Mouse (Mus musculus) CH12.LX (cell line): Measurements from ENCODE around the gene Akap8. TPM values are rescaled to one million over a fixed set of nuclear protein-coding genes. Genes with fewer than 3 reads are reported as not detected.

Experiments used
- DNase-seq: peaks from one replicate; pipeline ENCODE4 v3.0.0-alpha.2; 2013; ENCODE audit errors: extremely low read depth
- H3K27ac ChIP-seq: 2 replicates; pipeline ENCODE4 v1.5.1; 2012; ENCODE audit warnings: low read depth, mild to moderate bottlenecking, control low read depth, moderate library complexity; ENCODE audit not compliant: insufficient read depth
- H3K27me3 ChIP-seq: replicated peaks from 2 replicates; pipeline ENCODE3; 2012; ENCODE audit warnings: inconsistent platforms
- H3K36me3 ChIP-seq, 2 experiments: replicated peaks in 1 of 2; 2 replicates each; pipeline versions ENCODE3 to v1.6.1; 2012; ENCODE audit warnings: inconsistent platforms in 1 of 2, low read length in 1 of 2, mild to moderate bottlenecking in 1 of 2, mixed read lengths in 1 of 2, moderate library complexity in 1 of 2; ENCODE audit not compliant: control insufficient read depth in 1 of 2, insufficient read depth in 1 of 2
- H3K4me1 ChIP-seq, 2 experiments: 2 replicates each; pipeline ENCODE4 v1.6.1; 2012; ENCODE audit warnings: inconsistent platforms in 1 of 2, moderate library complexity in 1 of 2; ENCODE audit not compliant: insufficient read depth in 2 of 2, control insufficient read depth in 1 of 2
- H3K4me2 ChIP-seq: 2 replicates; pipeline ENCODE4 v1.6.1; 2012; ENCODE audit warnings: low read depth, mild to moderate bottlenecking, control low read depth; ENCODE audit not compliant: poor library complexity, insufficient read depth, severe bottlenecking
- H3K4me3 ChIP-seq, 3 experiments: fragments of 150-350 bp in 1 of 3; sonication (generic) in 1 of 3; replicated peaks in 1 of 3; 2 replicates each; pipeline versions ENCODE3 to v1.5.1; 2011 to 2012; ENCODE audit warnings: low read depth in 2 of 3, low read length in 2 of 3, mild to moderate bottlenecking in 2 of 3, moderate library complexity in 2 of 3, control low read depth in 1 of 3, improper control_type of control experiment in 1 of 3, inconsistent platforms in 1 of 3, mixed read lengths in 1 of 3; ENCODE audit not compliant: poor library complexity in 1 of 3
- H3K79me2 ChIP-seq: replicated peaks from 2 replicates; pipeline ENCODE4 v1.6.1; 2012; ENCODE audit warnings: mild to moderate bottlenecking, moderate library complexity; ENCODE audit not compliant: control insufficient read depth, poor library complexity, insufficient read depth, severe bottlenecking; ENCODE audit errors: extremely low read depth
- H3K9ac ChIP-seq: 2 replicates; pipeline ENCODE4 v1.6.1; 2012; ENCODE audit warnings: low read depth, mild to moderate bottlenecking, control low read depth, moderate library complexity; ENCODE audit not compliant: insufficient read depth
- H3K9me3 ChIP-seq: replicated peaks from 2 replicates; pipeline ENCODE3; 2012; ENCODE audit warnings: low read length, inconsistent platforms, mixed read lengths
- BHLHE40 ChIP-seq: IDR thresholded peaks from 2 replicates; pipeline ENCODE4 v1.6.1; 2011; ENCODE audit warnings: mild to moderate bottlenecking, low read depth, low read length, improper control_type of control experiment
- CHD2 ChIP-seq: IDR thresholded peaks from 2 replicates; pipeline ENCODE4 v1.6.1; 2011; ENCODE audit warnings: low read length, improper control_type of control experiment
- CTCF ChIP-seq, 2 experiments: IDR thresholded peaks in 1 of 2; conservative IDR thresholded peaks in 1 of 2; 2 replicates each; pipeline ENCODE4 v1.5.1; 2011 to 2012; ENCODE audit warnings: low read depth in 2 of 2, low read length in 2 of 2, improper control_type of control experiment in 1 of 2, inconsistent platforms in 1 of 2, mild to moderate bottlenecking in 1 of 2, moderate library complexity in 1 of 2
- EP300 ChIP-seq: IDR thresholded peaks from 2 replicates; pipeline ENCODE4 v1.6.1; 2011; ENCODE audit warnings: low read length, improper control_type of control experiment
- ETS1 ChIP-seq: conservative IDR thresholded peaks from 2 replicates; pipeline ENCODE4 v1.6.1; 2012; ENCODE audit warnings: low read depth, mild to moderate bottlenecking, inconsistent platforms, low read length, improper control_type of control experiment, moderate library complexity
- GABPA ChIP-seq: IDR thresholded peaks from 2 replicates; pipeline ENCODE4 v1.6.1; 2012; ENCODE audit warnings: low read depth, low read length, improper control_type of control experiment, inconsistent platforms; ENCODE audit not compliant: insufficient replicate concordance
- IRF4 ChIP-seq: IDR thresholded peaks from 2 replicates; pipeline ENCODE4 v1.6.1; 2014; ENCODE audit warnings: low read depth, mild to moderate bottlenecking, inconsistent platforms, low read length, improper control_type of control experiment
- JUN ChIP-seq: IDR thresholded peaks from 2 replicates; pipeline ENCODE4 v1.6.1; 2011; ENCODE audit warnings: low read depth, mild to moderate bottlenecking, low read length, improper control_type of control experiment, moderate library complexity; ENCODE audit not compliant: insufficient read depth
- MAZ ChIP-seq: IDR thresholded peaks from 2 replicates; pipeline ENCODE4 v1.6.1; 2012; ENCODE audit warnings: low read depth, mild to moderate bottlenecking, inconsistent platforms, low read length, improper control_type of control experiment, moderate library complexity
- MEF2A ChIP-seq: IDR thresholded peaks from 2 replicates; pipeline ENCODE4 v1.6.1; 2014; ENCODE audit warnings: low read depth, mild to moderate bottlenecking, inconsistent platforms, low read length, improper control_type of control experiment, borderline replicate concordance
- MXI1 ChIP-seq: IDR thresholded peaks from 2 replicates; pipeline ENCODE4 v1.6.1; 2011; ENCODE audit warnings: mild to moderate bottlenecking, low read depth, low read length, improper control_type of control experiment
- MYC ChIP-seq: IDR thresholded peaks from 2 replicates; pipeline ENCODE4 v1.6.1; 2011; ENCODE audit warnings: low read depth, mild to moderate bottlenecking, improper control_type of control experiment, low read length
- NELFE ChIP-seq: IDR thresholded peaks from 2 replicates; pipeline ENCODE4 v1.6.1; 2011; ENCODE audit warnings: low read depth, low read length, improper control_type of control experiment
- NRF1 ChIP-seq: IDR thresholded peaks from 2 replicates; pipeline ENCODE4 v1.6.1; 2014; ENCODE audit warnings: low read depth, mild to moderate bottlenecking, inconsistent platforms, low read length, improper control_type of control experiment, moderate library complexity
- PAX5 ChIP-seq: IDR thresholded peaks from 2 replicates; pipeline ENCODE4 v1.6.1; 2012; ENCODE audit warnings: low read length, inconsistent platforms, mixed read lengths
- POLR2AphosphoS2 ChIP-seq: IDR thresholded peaks from 2 replicates; pipeline ENCODE4 v1.6.1; 2011; ENCODE audit warnings: low read depth, low read length, improper control_type of control experiment
- RAD21 ChIP-seq: IDR thresholded peaks from 2 replicates; pipeline ENCODE4 v1.6.1; 2011; ENCODE audit warnings: low read depth, mild to moderate bottlenecking, low read length, improper control_type of control experiment, moderate library complexity
- SIN3A ChIP-seq: IDR thresholded peaks from 2 replicates; pipeline ENCODE4 v1.6.1; 2012; ENCODE audit warnings: low read length, improper control_type of control experiment, inconsistent platforms
- SMC3 ChIP-seq: IDR thresholded peaks from 2 replicates; pipeline ENCODE4 v1.6.1; 2011; ENCODE audit warnings: low read depth, low read length, improper control_type of control experiment
- TBP ChIP-seq: conservative IDR thresholded peaks from 2 replicates; pipeline ENCODE4 v1.6.1; 2011; ENCODE audit warnings: low read depth, low read length, improper control_type of control experiment
- UBTF ChIP-seq: IDR thresholded peaks from 2 replicates; pipeline ENCODE4 v1.6.1; 2012; ENCODE audit warnings: low read depth, mild to moderate bottlenecking, inconsistent platforms, low read length, improper control_type of control experiment, moderate library complexity
- USF1 ChIP-seq: IDR thresholded peaks from 2 replicates; pipeline ENCODE4 v1.6.1; 2014; ENCODE audit warnings: low read depth, mild to moderate bottlenecking, inconsistent platforms, low read length, improper control_type of control experiment
- USF2 ChIP-seq: conservative IDR thresholded peaks from 2 replicates; pipeline ENCODE4 v1.6.1; 2011; ENCODE audit warnings: low read depth, low read length, improper control_type of control experiment
- ZNF384 ChIP-seq: IDR thresholded peaks from 2 replicates; pipeline ENCODE4 v1.6.1; 2012; ENCODE audit warnings: low read depth, low read length, improper control_type of control experiment, inconsistent platforms
- dilution Hi-C: fragments of 300-500 bp; cut with MboI; formaldehyde crosslinking; loops from 2 replicates; pipeline ENCODE4 v1.14.3; 2020; ENCODE audit warnings: low sequenced_read_pairs; ENCODE audit not compliant: extremely low pct_unique_long_range_greater_than_20kb, extremely low pct_ligation_motif_present
- in situ Hi-C: fragments of 300-500 bp; cut with MboI; formaldehyde crosslinking; loops from 3 replicates; pipeline ENCODE4 v1.14.3; 2019; ENCODE audit warnings: low sequenced_read_pairs, low pct_ligation_motif_present, low pct_unique_long_range_greater_than_20kb, mixed read lengths
- polyA plus RNA-seq: library from polyadenylated mRNA; unstranded; fragments of >175 nt; gene quantifications from 2 replicates; pipeline ENCODE4 v1.2.1, GENCODE M21; 2012; ENCODE audit warnings: low read depth; ENCODE audit not compliant: insufficient read length
- total RNA-seq, 2 experiments: library from RNA; depleted of rRNA; stranded (reverse); fragments of 300-350 nt in 1 of 2; fragments of >200 nt in 1 of 2; gene quantifications; 2 replicates each; pipeline ENCODE4 v1.2.3; 2012 to 2014

Akap8 gene
- total and polyA plus RNA-seq, 3 experiments, result 62.5 to 146 (median 75.2) TPM

DNA sequence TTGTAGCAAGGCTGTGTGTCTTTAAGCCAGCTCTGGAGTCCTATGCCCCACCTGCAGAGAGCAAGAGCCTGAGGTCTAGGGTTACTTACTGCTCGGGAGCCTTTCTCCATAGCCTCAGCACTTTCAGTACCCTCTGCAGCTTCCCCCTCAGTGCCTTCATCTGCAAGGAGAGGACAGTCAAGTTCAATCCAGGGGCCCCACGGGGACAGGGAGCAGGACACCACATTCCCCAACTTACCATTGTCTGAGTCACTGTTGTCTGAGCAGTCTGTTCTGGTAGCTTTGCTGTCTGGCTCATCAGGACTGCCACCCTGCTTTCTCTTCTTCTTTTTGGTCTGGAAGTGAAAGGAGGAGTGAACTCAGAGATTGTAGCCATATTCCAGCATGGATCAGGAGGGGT is 14.8 kb upstream of the Akap8 start:
- H3K9ac ChIP-seq, result no peak overlapping the region
- peaks cover 0 to 27% of the 10 kb centered on the region in 2 experiments; a peak in 1 of 4 replicates for H3K4me1 ChIP-seq
- no peak for DNase-seq
- dilution Hi-C loops (no loop called here), in situ Hi-C loops (no loop called here)
- no peaks in the 10 kb centered on the region for H3K9me3 ChIP-seq
- no peaks in the 10 kb centered on the region for H3K27me3 ChIP-seq
- H3K79me2 ChIP-seq, result no peaks in the 10 kb centered on the region
- H3K4me2 ChIP-seq, result no peak overlapping the region
- H3K4me3 ChIP-seq, result no peak overlapping the region
- H3K36me3 ChIP-seq, result peaks cover 78 to 91% of the 10 kb centered on the region in 2 experiments
- no peak overlapping the region for H3K27ac ChIP-seq
- TF ChIP-seq USF1 (no peak), TBP (no peak), MXI1 (no peak), NELFE (no peak), SMC3 (no peak), JUN (no peak), NRF1 (no peak)

DNA sequence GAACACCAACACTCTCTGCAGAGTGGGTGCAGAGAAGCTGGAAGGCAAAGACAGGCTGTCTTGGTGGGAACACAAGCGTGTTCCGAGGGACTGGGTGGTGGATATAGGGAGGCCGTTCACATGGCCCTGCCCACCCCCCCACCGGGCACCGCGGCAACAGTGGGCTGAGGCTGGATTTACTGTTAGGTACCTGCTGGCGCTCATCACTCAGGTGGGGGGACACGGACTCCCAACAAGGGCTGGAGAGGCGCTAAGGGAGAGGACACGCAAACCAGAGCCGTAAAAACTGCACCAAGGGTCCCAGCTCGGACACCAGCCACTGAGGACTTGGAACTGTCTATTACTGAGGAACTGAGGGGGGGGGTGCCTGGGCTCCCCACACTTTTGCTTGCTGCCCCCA is 13.9 kb upstream of the Akap8 start:
- in situ Hi-C loops, result no loop called here
- H3K9me3 ChIP-seq, result no peaks in the 10 kb centered on the region
- no peak overlapping the region for H3K9ac ChIP-seq
- no peak overlapping the region for H3K4me3 ChIP-seq
- peaks cover 77 to 91% of the 10 kb centered on the region in 2 experiments for H3K36me3 ChIP-seq
- no peak for TF ChIP-seq POLR2AphosphoS2
- no peak overlapping the region for H3K27ac ChIP-seq
- no peaks in the 10 kb centered on the region for H3K79me2 ChIP-seq
- H3K4me1 ChIP-seq, result peaks cover 0 to 18% of the 10 kb centered on the region in 2 experiments; a peak in 1 of 4 replicates
- H3K27me3 ChIP-seq, result no peaks in the 10 kb centered on the region
- dilution Hi-C loops, result no loop called here
- no peak overlapping the region for H3K4me2 ChIP-seq
- no peak for DNase-seq

DNA sequence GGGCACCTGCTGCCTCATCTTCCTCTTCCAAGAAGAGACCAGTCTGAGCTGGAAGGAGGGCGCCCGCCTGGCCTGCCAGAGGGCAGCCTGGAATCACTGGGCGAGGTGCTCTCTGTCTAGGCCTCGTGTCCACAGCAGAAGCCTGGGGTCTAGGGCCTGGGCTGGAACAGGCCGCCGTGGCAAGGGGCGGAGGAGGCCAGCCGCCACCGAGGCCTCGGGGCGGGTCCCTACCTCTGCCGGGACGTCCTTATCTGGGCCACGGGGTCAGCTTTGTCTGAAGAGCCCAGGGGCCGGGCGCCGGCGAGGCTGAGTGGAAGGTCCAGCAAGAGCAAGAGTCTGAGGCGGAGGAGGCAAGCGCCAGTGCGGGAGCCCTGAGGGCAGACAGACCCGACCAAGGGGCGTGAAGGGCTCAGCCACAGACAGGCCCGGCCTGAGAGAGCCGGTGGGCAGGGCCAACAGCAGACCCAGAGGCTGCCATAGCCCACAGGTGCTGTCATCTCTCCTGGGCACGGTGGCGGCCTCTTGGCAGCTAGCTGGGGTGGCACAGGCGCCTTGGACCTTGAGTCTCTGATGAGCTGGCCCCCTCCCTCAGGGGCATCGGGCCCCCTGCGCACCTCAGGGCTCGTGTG is 12.8 kb upstream of the Akap8 start:
- Histone ChIP-seq H3K4me2 (no peak overlapping the region), H3K27ac (no peak overlapping the region), H3K36me3 (peaks cover 72 to 90% of the 10 kb centered on the region in 2 experiments), H3K4me1 (peaks cover 0 to 8% of the 10 kb centered on the region in 2 experiments; a peak in 1 of 4 replicates), H3K27me3 (no peaks in the 10 kb centered on the region), H3K4me3 (no peak overlapping the region), H3K9me3 (no peaks in the 10 kb centered on the region), H3K9ac (no peak overlapping the region), H3K79me2 (no peaks in the 10 kb centered on the region; the same call in 1 of the 2 replicates)
- dilution Hi-C loops (no loop called here), in situ Hi-C loops (no loop called here)
- DNase-seq, result no peak
- no peak for TF ChIP-seq POLR2AphosphoS2
- TF ChIP-seq MEF2A, result no peak
- no peak for TF ChIP-seq PAX5
- TF ChIP-seq CHD2, result no peak
- TF ChIP-seq MAZ, result no peak
- no peak for TF ChIP-seq SIN3A
- no peak for TF ChIP-seq UBTF
- no peak for TF ChIP-seq USF2
- TF ChIP-seq RAD21, result no peak
- no peak for TF ChIP-seq BHLHE40
- no peak for TF ChIP-seq GABPA
- TF ChIP-seq CTCF (conservative IDR thresholded peaks at IDR 0.05 in 1 of 2, IDR thresholded peaks at IDR 0.05 in 1 of 2; ENCODE audit: low read depth in 2 of 2, low read length in 2 of 2), result no peak
- no peak for TF ChIP-seq MYC
- no peak for TF ChIP-seq MXI1
- no peak for TF ChIP-seq ZNF384
- TF ChIP-seq IRF4, result no peak
- no peak for TF ChIP-seq EP300
- TF ChIP-seq ETS1, result no peak
- no peak for TF ChIP-seq SMC3
- TF ChIP-seq, all 38 proteins: peak for 0
